Mouse (Mus musculus): ENCODE measurements around the gene Oasl2. TPM values are rescaled to one million over a fixed set of nuclear protein-coding genes. Genes with fewer than 3 reads are reported as not detected.
A peak's percentile ranks its signal among the peaks of the same experiment; 100 is the strongest.
"Not testable (repeated sequence)": the region's sequence is repeated elsewhere in the genome, so short reads cannot be mapped to it uniquely, and the experiment has no call there.

Gene Oasl2
- polyA plus RNA-seq, 1 experiment: 6.9 TPM

- DNase-seq: no peak
- peak overlapping the region; percentile 64; the same call in 1 of the 2 replicates for H3K27ac ChIP-seq (ENCODE audit: insufficient read depth, low read length)
- 14% methylated on average over 7 of the region's 7 CpGs for WGBS
- no peaks in the 10 kb centered on the region for H3K27me3 ChIP-seq (ENCODE audit: control insufficient read depth, insufficient read depth, low read length)
- H3K4me1 ChIP-seq (ENCODE audit: control insufficient read depth, insufficient read depth, low read length): no peaks in the 10 kb centered on the region
- TF ChIP-seq POLR2A (IDR thresholded peaks at IDR 0.05; ENCODE audit: borderline replicate concordance, insufficient read depth, low read length) (no peak), CTCF (IDR thresholded peaks at IDR 0.05; ENCODE audit: borderline replicate concordance, insufficient read depth, low read depth, low read length) (no peak)
- no peak overlapping the region for H3K4me3 ChIP-seq (replicated peaks; ENCODE audit: insufficient read depth, low read depth, low read length)
Observed at GRCm38 (mm10) chr5:114897374-114897793, 648 bp downstream of the Oasl2 start.

- Histone ChIP-seq H3K27ac (ENCODE audit: insufficient read depth, low read length) (no peak overlapping the region), H3K27me3 (ENCODE audit: control insufficient read depth, insufficient read depth, low read length) (no peaks in the 10 kb centered on the region), H3K4me1 (ENCODE audit: control insufficient read depth, insufficient read depth, low read length) (no peaks in the 10 kb centered on the region), H3K4me3 (replicated peaks; ENCODE audit: insufficient read depth, low read depth, low read length) (no peak overlapping the region)
- TF ChIP-seq CTCF (IDR thresholded peaks at IDR 0.05; ENCODE audit: borderline replicate concordance, insufficient read depth, low read depth, low read length): no peak
- no peak for DNase-seq
- 85% methylated on average over 7 of the region's 7 CpGs for WGBS
Observed at GRCm38 (mm10) chr5:114898857-114899256, 2.1 kb downstream of the Oasl2 start.

GRCm38 (mm10) chr5:114902413-114902812, 5.7 kb downstream of the Oasl2 start:
- Histone ChIP-seq H3K4me3 (replicated peaks; ENCODE audit: insufficient read depth, low read depth, low read length) (no peak overlapping the region), H3K27me3 (ENCODE audit: control insufficient read depth, insufficient read depth, low read length) (no peaks in the 10 kb centered on the region), H3K27ac (ENCODE audit: insufficient read depth, low read length) (no peak overlapping the region), H3K4me1 (ENCODE audit: control insufficient read depth, insufficient read depth, low read length) (no peaks in the 10 kb centered on the region)
- no peak for DNase-seq
- WGBS: 30% methylated on average over 1 of the region's 1 CpGs
- peak; percentile 50 for TF ChIP-seq CTCF (IDR thresholded peaks at IDR 0.05; ENCODE audit: borderline replicate concordance, insufficient read depth, low read depth, low read length)
- no peak for TF ChIP-seq POLR2A (IDR thresholded peaks at IDR 0.05; ENCODE audit: borderline replicate concordance, insufficient read depth, low read length)

GRCm38 (mm10) chr5:114908598-114909305, 12.0 kb downstream of the Oasl2 start:
- Histone ChIP-seq H3K27ac (ENCODE audit: insufficient read depth, low read length) (no peak overlapping the region), H3K4me1 (ENCODE audit: control insufficient read depth, insufficient read depth, low read length) (no peaks in the 10 kb centered on the region), H3K27me3 (ENCODE audit: control insufficient read depth, insufficient read depth, low read length) (no peaks in the 10 kb centered on the region), H3K4me3 (replicated peaks; ENCODE audit: insufficient read depth, low read depth, low read length) (no peak overlapping the region)
- no peak for DNase-seq
- TF ChIP-seq CTCF (IDR thresholded peaks at IDR 0.05; ENCODE audit: borderline replicate concordance, insufficient read depth, low read depth, low read length) (no peak), POLR2A (IDR thresholded peaks at IDR 0.05; ENCODE audit: borderline replicate concordance, insufficient read depth, low read length) (no peak)
- WGBS: 51% methylated on average over 13 of the region's 13 CpGs

GRCm38 (mm10) chr5:114913686-114914085, 16.9 kb downstream of the Oasl2 start:
- Histone ChIP-seq H3K4me1 (ENCODE audit: control insufficient read depth, insufficient read depth, low read length) (no peaks in the 10 kb centered on the region), H3K27me3 (ENCODE audit: control insufficient read depth, insufficient read depth, low read length) (no peaks in the 10 kb centered on the region), H3K4me3 (replicated peaks; ENCODE audit: insufficient read depth, low read depth, low read length) (no peak overlapping the region), H3K27ac (ENCODE audit: insufficient read depth, low read length) (no peak overlapping the region)
- WGBS: 56% methylated on average over 4 of the region's 4 CpGs
- TF ChIP-seq CTCF (IDR thresholded peaks at IDR 0.05; ENCODE audit: borderline replicate concordance, insufficient read depth, low read depth, low read length) (no peak), POLR2A (IDR thresholded peaks at IDR 0.05; ENCODE audit: borderline replicate concordance, insufficient read depth, low read length) (no peak)
- no peak for DNase-seq

GRCm38 (mm10) chr5:114914855-114915254, 18.1 kb downstream of the Oasl2 start:
- Histone ChIP-seq H3K4me1 (ENCODE audit: control insufficient read depth, insufficient read depth, low read length) (no peaks in the 10 kb centered on the region), H3K27me3 (ENCODE audit: control insufficient read depth, insufficient read depth, low read length) (no peaks in the 10 kb centered on the region), H3K4me3 (replicated peaks; ENCODE audit: insufficient read depth, low read depth, low read length) (no peak overlapping the region), H3K27ac (ENCODE audit: insufficient read depth, low read length) (no peak overlapping the region)
- DNase-seq: no peak
- 64% methylated on average over 8 of the region's 8 CpGs for WGBS
- TF ChIP-seq CTCF (IDR thresholded peaks at IDR 0.05; ENCODE audit: borderline replicate concordance, insufficient read depth, low read depth, low read length): no peak
- TF ChIP-seq POLR2A (IDR thresholded peaks at IDR 0.05; ENCODE audit: borderline replicate concordance, insufficient read depth, low read length): no peak

- H3K27me3 ChIP-seq (ENCODE audit: control insufficient read depth, insufficient read depth, low read length): no peaks in the 10 kb centered on the region
- no peak for TF ChIP-seq POLR2A (IDR thresholded peaks at IDR 0.05; ENCODE audit: borderline replicate concordance, insufficient read depth, low read length)
- TF ChIP-seq CTCF (IDR thresholded peaks at IDR 0.05; ENCODE audit: borderline replicate concordance, insufficient read depth, low read depth, low read length): no peak
- 64% methylated on average over 5 of the region's 5 CpGs for WGBS
- no peak for DNase-seq
- H3K4me1 ChIP-seq (ENCODE audit: control insufficient read depth, insufficient read depth, low read length): no peaks in the 10 kb centered on the region
- no peak overlapping the region for H3K4me3 ChIP-seq (replicated peaks; ENCODE audit: insufficient read depth, low read depth, low read length)
- no peak overlapping the region for H3K27ac ChIP-seq (ENCODE audit: insufficient read depth, low read length)
Observed at GRCm38 (mm10) chr5:114915854-114916253, 19.1 kb downstream of the Oasl2 start.

GRCm38 (mm10) chr5:114916777-114917176, 20.0 kb downstream of the Oasl2 start:
- H3K27me3 ChIP-seq (ENCODE audit: control insufficient read depth, insufficient read depth, low read length): no peaks in the 10 kb centered on the region
- H3K4me3 ChIP-seq (replicated peaks; ENCODE audit: insufficient read depth, low read depth, low read length): no peak overlapping the region
- no peak overlapping the region for H3K27ac ChIP-seq (ENCODE audit: insufficient read depth, low read length)
- no peaks in the 10 kb centered on the region for H3K4me1 ChIP-seq (ENCODE audit: control insufficient read depth, insufficient read depth, low read length)
- DNase-seq: no peak
- TF ChIP-seq CTCF (IDR thresholded peaks at IDR 0.05; ENCODE audit: borderline replicate concordance, insufficient read depth, low read depth, low read length) (no peak), POLR2A (IDR thresholded peaks at IDR 0.05; ENCODE audit: borderline replicate concordance, insufficient read depth, low read length) (no peak)
- 89% methylated on average over 4 of the region's 4 CpGs for WGBS

GRCm38 (mm10) chr5:114917357-114917756, 20.6 kb downstream of the Oasl2 start:
- not testable (repeated sequence) for H3K4me1 ChIP-seq (ENCODE audit: control insufficient read depth, insufficient read depth, low read length); H3K27me3 ChIP-seq (ENCODE audit: control insufficient read depth, insufficient read depth, low read length); H3K27ac ChIP-seq (ENCODE audit: insufficient read depth, low read length); DNase-seq; H3K4me3 ChIP-seq (replicated peaks; ENCODE audit: insufficient read depth, low read depth, low read length)
- 94% methylated on average over 5 of the region's 5 CpGs for WGBS
